Mouse (Mus musculus) erythroid progenitor cell, adult 5-6 weeks (primary cell): ENCODE measurements around the gene Pram1. TPM values are rescaled to one million over a fixed set of nuclear protein-coding genes. Genes with fewer than 3 reads are reported as not detected.
"Not testable (repeated sequence)": the region's sequence is repeated elsewhere in the genome, so short reads cannot be mapped to it uniquely, and the experiment has no call there.

Experiments used
- ATAC-seq: replicated peaks from 2 replicates; pipeline ENCODE4 v1.8.0; 2016; ENCODE audit warnings: moderate number of reproducible peaks, mild to moderate bottlenecking, moderate TSS enrichment, inconsistent platforms; ENCODE audit not compliant: poor library complexity, low FRiP score, severe bottlenecking
- total RNA-seq, 2 experiments: library from RNA; stranded (forward) in 1 of 2; stranded (reverse) in 1 of 2; fragments of 150-400 nt in 1 of 2; fragments of 186-747, 209-891 nt in 1 of 2; gene quantifications; 2 replicates each; pipeline versions ENCODE4 v1.2.3 to v1.2.4; 2015 to 2017; ENCODE audit warnings: low replicate concordance in 2 of 2

Gene Pram1
- total RNA-seq (2015; ENCODE audit: low replicate concordance) (5.4 and 7.6 TPM in 2 replicates), total RNA-seq (2017; ENCODE audit: low replicate concordance) (5.4 and 12.7 TPM in 2 replicates)

- no peak for ATAC-seq
Observed at GRCm38 (mm10) chr17:33637516-33638276, at the start of gene Pram1. Pram1 (plus strand) TSS chr17:33638056.

GRCm38 (mm10) chr17:33597271-33597670, 40.6 kb upstream of the Pram1 start:
- ATAC-seq, result no peak

- no peak for ATAC-seq
Observed at GRCm38 (mm10) chr17:33598506-33598905, 39.4 kb upstream of the Pram1 start.

GRCm38 (mm10) chr17:33599836-33600475, 37.9 kb upstream of the Pram1 start:
- no peak for ATAC-seq

- no peak for ATAC-seq
Observed at GRCm38 (mm10) chr17:33600831-33601230, 37.0 kb upstream of the Pram1 start.

GRCm38 (mm10) chr17:33601947-33602346, 35.9 kb upstream of the Pram1 start:
- no peak for ATAC-seq

- no peak for ATAC-seq
Observed at GRCm38 (mm10) chr17:33607273-33607672, 30.6 kb upstream of the Pram1 start.

GRCm38 (mm10) chr17:33610548-33610947, 27.3 kb upstream of the Pram1 start:
- no peak for ATAC-seq

GRCm38 (mm10) chr17:33613726-33614125, 24.1 kb upstream of the Pram1 start:
- not testable (repeated sequence) for ATAC-seq

GRCm38 (mm10) chr17:33627281-33627680, 10.6 kb upstream of the Pram1 start:
- ATAC-seq, result no peak

GRCm38 (mm10) chr17:33628621-33629486, 9.0 kb upstream of the Pram1 start, which contains the start of gene Zfp414:
Zfp414 (plus strand) TSS chr17:33629090.
- peak; percentile 95 for ATAC-seq

GRCm38 (mm10) chr17:33629487-33630125, 8.2 kb upstream of the Pram1 start:
- ATAC-seq, result peak; percentile 72

- no peak for ATAC-seq
Observed at GRCm38 (mm10) chr17:33630171-33630895, 7.5 kb upstream of the Pram1 start.

- ATAC-seq, result no peak
Observed at GRCm38 (mm10) chr17:33631236-33631635, 6.6 kb upstream of the Pram1 start.

GRCm38 (mm10) chr17:33631796-33632195, 6.1 kb upstream of the Pram1 start:
- no peak for ATAC-seq

- ATAC-seq, result no peak
Observed at GRCm38 (mm10) chr17:33637038-33637437, 818 bp upstream of the Pram1 start.

GRCm38 (mm10) chr17:33639743-33640142, 1.9 kb downstream of the Pram1 start:
- ATAC-seq, result no peak

GRCm38 (mm10) chr17:33644068-33644467, 6.2 kb downstream of the Pram1 start:
- ATAC-seq, result no peak

GRCm38 (mm10) chr17:33645073-33645472, 7.2 kb downstream of the Pram1 start:
- no peak for ATAC-seq
